20 mouse cellular contexts compared by ENCODE assay signal in the genomic region with DNA sequence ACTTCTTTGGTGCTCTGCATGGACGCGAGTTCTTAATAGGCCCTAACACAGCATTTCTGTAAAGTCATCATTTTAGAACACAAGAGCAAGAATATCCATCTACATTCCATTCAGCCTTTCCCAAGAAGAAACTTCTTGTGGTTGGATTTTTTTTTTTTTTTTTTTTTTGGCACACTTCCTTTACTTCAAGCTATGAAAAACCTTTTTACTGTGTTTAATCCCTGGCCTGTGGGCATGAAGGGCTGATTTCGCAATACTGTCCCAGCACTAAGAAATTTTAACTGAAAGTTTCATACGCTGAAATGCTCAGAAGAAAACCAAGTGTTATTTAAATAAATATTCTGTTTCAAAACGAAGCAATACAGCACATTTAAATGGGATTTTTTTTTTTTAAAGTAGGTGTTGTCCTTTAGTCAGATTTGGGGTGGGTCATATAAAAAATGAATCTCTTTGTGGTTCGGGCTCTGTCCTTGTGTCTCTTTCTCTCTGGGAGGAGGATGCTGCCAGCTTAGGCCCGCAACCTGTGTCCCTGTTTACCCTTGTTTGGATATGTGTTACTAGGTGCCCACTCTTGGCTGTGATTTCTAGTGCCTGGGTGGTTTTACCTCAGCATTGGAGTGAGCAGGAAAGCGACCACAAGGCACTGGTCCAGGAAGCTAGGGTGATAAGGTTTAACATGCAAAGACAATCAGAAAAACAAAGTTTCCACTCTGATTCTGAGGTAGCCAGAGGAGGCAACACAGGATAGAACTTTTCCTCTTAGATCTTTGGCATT.
DNase-seq lines count a peak whose midpoint lies in the region; ATAC-seq and TF ChIP-seq lines count a peak whose summit lies in the region.
"Had no signal": no experiment of that assay in that cellular context is flagged by ENCODE, and none has a peak within 500 bp of the region (broad histone marks: within the 10 kb centered on the region; RNA-seq: fewer than 3 reads in every experiment).

No protein-coding gene starts in this region.

- H3K27ac ChIP-seq in embryonic facial prominence, embryonic 14.5 days (replicated peaks; ENCODE audit: low read depth, low read length), result no peak overlapping the region
- H3K27ac ChIP-seq in embryonic facial prominence, embryonic 10.5 days (replicated peaks), result no peak overlapping the region
- H3K27ac ChIP-seq in liver, adult 2 months (replicated peaks; ENCODE audit: insufficient read depth, low read depth, low read length), result peak overlapping the region; percentile 58; the same call in 1 of the 2 replicates
- H3K27ac ChIP-seq in liver, embryonic 12.5 days, result no peak overlapping the region
- no peak overlapping the region for H3K27ac ChIP-seq in lung, embryonic 14.5 days (ENCODE audit: low read depth)
- H3K27ac ChIP-seq: forebrain, embryonic 15.5 days; hindbrain, postnatal 0 days; macrophage; midbrain, embryonic 12.5 days had no signal

- TF ChIP-seq POLR2A in liver, adult 2 months (IDR thresholded peaks at IDR 0.05; ENCODE audit: extremely low read depth, insufficient read depth, low read length), result no peak
- TF ChIP-seq POLR2A in myocyte (IDR thresholded peaks at IDR 0.05; ENCODE audit: insufficient read length, low read depth), result no peak

- H3K36me3 ChIP-seq in embryonic facial prominence, embryonic 14.5 days (ENCODE audit: control insufficient read depth, insufficient read depth, low read length), result no peaks in the 10 kb centered on the region
- H3K36me3 ChIP-seq in embryonic facial prominence, embryonic 10.5 days (replicated peaks), result no peaks in the 10 kb centered on the region
- no peaks in the 10 kb centered on the region for H3K36me3 ChIP-seq in liver, adult 2 months (ENCODE audit: control insufficient read depth, insufficient read depth, low read length)
- H3K36me3 ChIP-seq in liver, embryonic 12.5 days, result no peaks in the 10 kb centered on the region
- H3K36me3 ChIP-seq in lung, embryonic 14.5 days (ENCODE audit: insufficient read depth), result no peaks in the 10 kb centered on the region
- H3K36me3 ChIP-seq in myocyte (ENCODE audit: control insufficient read depth, insufficient read depth), result no peaks in the 10 kb centered on the region
- H3K36me3 ChIP-seq: forebrain, embryonic 15.5 days; midbrain, embryonic 12.5 days had no signal

- H3K9ac ChIP-seq in embryonic facial prominence, embryonic 14.5 days (ENCODE audit: low read depth, low read length), result no peak overlapping the region
- no peak overlapping the region for H3K9ac ChIP-seq in liver, adult 2 months (ENCODE audit: low read depth, low read length)
- H3K9ac ChIP-seq in liver, embryonic 12.5 days, result no peak overlapping the region
- H3K9ac ChIP-seq in lung, embryonic 14.5 days, result no peak overlapping the region
- H3K9ac ChIP-seq: forebrain, embryonic 15.5 days; midbrain, embryonic 12.5 days had no signal

- no peak for TF ChIP-seq CTCF in liver, adult 2 months (IDR thresholded peaks at IDR 0.05; ENCODE audit: low read depth, low read length)
- TF ChIP-seq CTCF in lung, embryonic 14.5 days (IDR thresholded peaks at IDR 0.05; ENCODE audit: low read depth), result no peak

- 69% methylated on average over 8 of the region's 8 CpGs for WGBS in embryonic facial prominence, embryonic 14.5 days
- WGBS in embryonic facial prominence, embryonic 10.5 days, result 88% methylated on average over 8 of the region's 8 CpGs
- 44% methylated on average over 8 of the region's 8 CpGs for WGBS in liver, adult 2 months
- 66% methylated on average over 8 of the region's 8 CpGs for WGBS in liver, embryonic 12.5 days (ENCODE audit: insufficient replicate concordance)
- WGBS in lung, embryonic 14.5 days, result 71% methylated on average over 8 of the region's 8 CpGs

- H3ac ChIP-seq in myocyte (ENCODE audit: control insufficient read depth, insufficient read length), result no peak overlapping the region

- no peaks in the 10 kb centered on the region for H3K9me3 ChIP-seq in embryonic facial prominence, embryonic 14.5 days (ENCODE audit: control insufficient read depth, low read length)
- no peaks in the 10 kb centered on the region for H3K9me3 ChIP-seq in embryonic facial prominence, embryonic 10.5 days
- no peaks in the 10 kb centered on the region for H3K9me3 ChIP-seq in liver, embryonic 12.5 days (replicated peaks)
- no peaks in the 10 kb centered on the region for H3K9me3 ChIP-seq in lung, embryonic 14.5 days (ENCODE audit: low read depth, low read length)
- H3K9me3 ChIP-seq: forebrain, embryonic 15.5 days; midbrain, embryonic 12.5 days had no signal

- H3K27me3 ChIP-seq in embryonic facial prominence, embryonic 14.5 days (replicated peaks; ENCODE audit: control insufficient read depth, insufficient read depth, low read length), result no peaks in the 10 kb centered on the region
- H3K27me3 ChIP-seq in embryonic facial prominence, embryonic 10.5 days (replicated peaks; ENCODE audit: low read depth, poor library complexity, severe bottlenecking), result no peaks in the 10 kb centered on the region
- H3K27me3 ChIP-seq in liver, adult 2 months (ENCODE audit: control insufficient read depth, insufficient read depth, low read length), result no peaks in the 10 kb centered on the region
- H3K27me3 ChIP-seq in liver, embryonic 12.5 days (replicated peaks), result no peaks in the 10 kb centered on the region
- H3K27me3 ChIP-seq in lung, embryonic 14.5 days (ENCODE audit: insufficient read depth, low read length), result no peaks in the 10 kb centered on the region
- H3K27me3 ChIP-seq in myocyte (ENCODE audit: control insufficient read depth, insufficient read depth, insufficient read length), result no peaks in the 10 kb centered on the region
- H3K27me3 ChIP-seq: forebrain, embryonic 15.5 days; midbrain, embryonic 12.5 days had no signal

- no peak overlapping the region for H3K4me2 ChIP-seq in embryonic facial prominence, embryonic 14.5 days (ENCODE audit: low read depth, low read length)
- H3K4me2 ChIP-seq in liver, embryonic 12.5 days, result no peak overlapping the region
- no peak overlapping the region for H3K4me2 ChIP-seq in lung, embryonic 14.5 days
- peak overlapping the region; percentile 19 for H3K4me2 ChIP-seq in myocyte (ENCODE audit: low read depth)
- H3K4me2 ChIP-seq: forebrain, embryonic 15.5 days; heart, embryonic 11.5 days; midbrain, embryonic 12.5 days had no signal

- no peak for ATAC-seq in embryonic facial prominence, embryonic 14.5 days (ENCODE audit: low read depth)
- ATAC-seq in liver, embryonic 12.5 days, result no peak
- ATAC-seq in lung, embryonic 14.5 days (ENCODE audit: insufficient read depth), result no peak
- ATAC-seq: forebrain, embryonic 15.5 days; hindbrain, postnatal 0 days had no signal

- peak; percentile 43 for DNase-seq in embryonic facial prominence, embryonic 14.5 days (ENCODE audit: low spot score)
- no peak for DNase-seq in embryonic facial prominence, embryonic 10.5 days (ENCODE audit: low spot score)
- peak; percentile 86 for DNase-seq in liver, adult 2 months (ENCODE audit: extremely low read depth, low read depth, low spot score)
- DNase-seq in lung, embryonic 14.5 days, result peak; percentile 67
- DNase-seq in right cerebral cortex, adult 2 months (ENCODE audit: low spot score in 2 of 2), result no peak
- no peak for DNase-seq in gastrocnemius, adult 18-20 months (ENCODE audit: low spot score)
- DNase-seq: cerebellum, adult 11 months; cerebellum, postnatal 14 days; embryo, embryonic 11 days; kidney, adult 18-20 months; kidney, postnatal 25 days; layer of hippocampus, adult 9-11 months; liver had no signal

- no peaks in the 10 kb centered on the region for H3K79me2 ChIP-seq in liver, adult 2 months (ENCODE audit: control insufficient read depth, insufficient read depth, low read length)
- no peaks in the 10 kb centered on the region for H3K79me2 ChIP-seq in myocyte (ENCODE audit: control insufficient read depth, insufficient read depth)

- no peak overlapping the region for H3K4me3 ChIP-seq in embryonic facial prominence, embryonic 14.5 days (ENCODE audit: low read depth, low read length)
- no peak overlapping the region for H3K4me3 ChIP-seq in embryonic facial prominence, embryonic 10.5 days
- no peak overlapping the region for H3K4me3 ChIP-seq in liver, adult 2 months (ENCODE audit: insufficient read depth, low read depth, low read length)
- no peak overlapping the region for H3K4me3 ChIP-seq in liver, embryonic 12.5 days
- H3K4me3 ChIP-seq in lung, embryonic 14.5 days (ENCODE audit: low read depth, low read length), result no peak overlapping the region
- H3K4me3 ChIP-seq in myocyte, result no peak overlapping the region
- H3K4me3 ChIP-seq: forebrain, embryonic 15.5 days; midbrain, embryonic 12.5 days had no signal

- H3K4me1 ChIP-seq in embryonic facial prominence, embryonic 14.5 days (ENCODE audit: control insufficient read depth, insufficient read depth, low read length), result peaks cover 10% of the 10 kb centered on the region; the same call in 1 of the 2 replicates
- H3K4me1 ChIP-seq in embryonic facial prominence, embryonic 10.5 days, result peaks cover 7% of the 10 kb centered on the region; the same call in 1 of the 2 replicates
- peaks cover 3% of the 10 kb centered on the region for H3K4me1 ChIP-seq in liver, adult 2 months (ENCODE audit: control insufficient read depth, insufficient read depth, low read length)
- H3K4me1 ChIP-seq in liver, embryonic 12.5 days, result no peaks in the 10 kb centered on the region
- no peaks in the 10 kb centered on the region for H3K4me1 ChIP-seq in lung, embryonic 14.5 days (ENCODE audit: insufficient read depth)

TF ChIP-seq in myocyte, 11 proteins besides CTCF, POLR2A, EP300 and RAD21:
- TF ChIP-seq CEBPB (IDR thresholded peaks at IDR 0.05; ENCODE audit: insufficient read depth, poor library complexity, severe bottlenecking) (peak; percentile 99), E2F4 (IDR thresholded peaks at IDR 0.05; ENCODE audit: insufficient read depth) (no peak)
TF ChIP-seq in myocyte: peak in this region for 1.

Comparison
In these comparisons a context has a peak if more than half of its experiments do, and no peak if none do; other contexts are left out.
1. DNase-seq: peak in embryonic facial prominence, embryonic 14.5 days (single experiment), liver, adult 2 months (single experiment) and lung, embryonic 14.5 days (single experiment); none in embryonic facial prominence, embryonic 10.5 days (single experiment), right cerebral cortex, adult 2 months (0 of 2) and gastrocnemius, adult 18-20 months (single experiment).